Mouse (Mus musculus): Measurements from ENCODE around the gene Arid4b.

GRCm38 (mm10) chr13:14043851-14044250 is 19.2 kb upstream of the Arid4b start:
- TF ChIP-seq CTCF (IDR thresholded peaks at IDR 0.05; ENCODE audit: insufficient read depth, low read length) (no peak), POLR2A (IDR thresholded peaks at IDR 0.05; ENCODE audit: borderline replicate concordance, extremely low read depth, low read depth, low read length) (no peak)

Data from lung, adult 2 months (tissue).